Mouse (Mus musculus) kidney, postnatal 25 days (tissue): ENCODE data around the gene Fam19a3.
"Not testable (repeated sequence)": the region's sequence is repeated elsewhere in the genome, so short reads cannot be mapped to it uniquely, and the experiment has no call there.

Experiments used
- DNase-seq, 2 experiments: peaks; one replicate each; pipeline ENCODE4 v3.0.0; 2021; ENCODE audit warnings: mixed read lengths in 2 of 2

Fam19a3 gene

DNA sequence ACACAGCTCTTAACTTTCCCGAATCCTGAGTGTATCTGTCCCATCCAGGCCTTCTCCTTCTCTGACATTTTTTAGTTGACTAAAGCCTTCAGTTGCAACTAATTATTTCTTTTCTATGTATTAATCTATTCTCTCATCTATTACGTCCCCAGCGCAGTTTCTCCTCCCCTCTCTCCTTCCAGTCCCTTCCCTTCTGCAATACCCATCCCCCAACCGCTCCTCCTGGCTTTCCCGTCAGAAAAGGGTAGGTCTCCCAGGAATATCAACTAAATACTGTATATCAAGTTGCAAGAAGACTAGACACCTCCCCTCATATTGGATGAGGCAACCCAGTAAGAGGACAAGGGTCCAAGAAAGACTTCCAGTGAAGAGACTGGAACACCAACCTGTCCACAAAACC, 22.8 kb downstream of the Fam19a3 start:
- no peak for DNase-seq

- peak; percentile 68 for DNase-seq
These were observed 23.2 kb downstream of the Fam19a3 start for GRCm38 (mm10) chr3:104758406-104758805.

DNA sequence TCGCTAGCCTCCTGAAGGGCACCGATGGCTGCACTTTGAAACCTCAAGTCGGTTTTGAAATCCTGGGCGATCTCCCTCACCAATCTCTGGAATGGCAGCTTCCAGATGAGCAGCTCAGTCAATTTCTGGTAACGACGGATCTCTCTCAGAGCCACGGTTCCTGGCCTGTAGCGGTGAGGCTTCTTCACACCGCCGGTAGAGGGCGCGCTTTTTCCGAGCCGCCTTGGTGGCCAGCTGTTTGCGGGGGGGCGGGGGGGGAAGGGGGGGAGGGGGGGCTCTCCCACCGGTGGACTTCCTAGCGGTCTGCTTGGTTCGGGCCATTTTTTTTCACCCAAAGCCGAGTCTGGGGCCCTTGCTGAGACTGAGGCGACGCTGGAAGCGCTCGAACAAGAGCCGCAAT, 28.8 kb downstream of the Fam19a3 start:
- not testable (repeated sequence) for DNase-seq

DNA sequence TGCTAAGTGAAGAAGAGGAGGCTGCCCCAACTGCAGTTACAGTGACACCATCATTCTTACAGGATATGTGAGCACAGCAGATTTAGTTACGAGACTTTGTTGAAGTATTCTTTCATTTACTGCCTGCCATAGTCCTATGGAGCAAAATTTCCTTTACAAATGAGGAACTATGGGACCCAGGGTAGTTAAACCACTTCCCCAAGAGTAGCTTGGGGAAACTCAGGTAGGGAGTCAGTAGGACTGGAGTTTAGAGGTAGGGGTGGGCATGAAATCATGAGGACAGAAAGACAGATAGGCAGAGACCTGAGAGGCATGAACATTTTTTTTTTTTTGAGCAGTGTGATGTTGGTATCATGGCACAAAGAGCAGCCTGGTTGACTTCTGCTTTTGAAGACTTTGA, 37.8 kb downstream of the Fam19a3 start:
- no peak for DNase-seq

- no peak for DNase-seq
These were observed 38.5 kb downstream of the Fam19a3 start for GRCm38 (mm10) chr3:104743161-104743560.

DNA sequence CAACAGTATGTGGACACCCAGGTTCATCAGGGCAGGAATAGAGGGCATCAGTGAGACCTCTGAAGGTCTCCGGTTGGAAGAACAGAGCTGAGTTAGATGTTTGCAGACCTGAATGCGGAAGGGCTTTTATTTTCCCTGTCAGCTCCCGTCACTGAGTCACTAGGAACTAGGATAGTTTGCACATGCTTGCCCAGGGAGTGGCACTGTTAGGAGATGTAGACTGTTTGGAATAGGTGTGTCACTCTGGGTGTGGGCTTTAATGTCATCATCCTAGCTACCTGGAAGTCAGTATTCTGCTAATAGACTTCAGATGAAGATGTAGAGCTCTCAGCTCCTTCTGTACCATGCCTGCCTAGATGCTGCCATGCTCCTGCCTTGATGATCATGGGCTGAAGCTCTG, 39.7 kb downstream of the Fam19a3 start:
- DNase-seq, result no peak

DNA sequence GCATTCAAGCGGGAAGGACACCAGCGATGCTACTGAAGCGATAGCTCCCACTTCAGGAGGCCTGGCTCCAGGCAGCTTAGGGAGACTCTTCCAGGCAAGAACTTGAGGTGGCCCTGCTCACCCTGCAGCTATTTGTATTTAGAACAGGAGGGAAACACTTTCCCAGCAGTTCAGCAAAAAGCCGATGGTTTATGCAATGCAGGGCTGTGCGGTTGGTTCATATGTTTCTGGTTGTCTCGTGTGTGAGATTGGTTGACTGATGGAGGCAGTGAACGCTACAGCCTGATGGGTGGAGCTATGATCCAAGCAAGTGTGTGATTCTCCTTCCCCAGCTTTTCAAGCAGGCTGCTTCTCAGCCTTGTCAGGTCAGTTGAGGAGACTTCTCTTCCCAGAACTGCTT, 47.0 kb downstream of the Fam19a3 start:
- DNase-seq, result no peak

- no peak for DNase-seq
These were observed 48.7 kb downstream of the Fam19a3 start for GRCm38 (mm10) chr3:104732907-104733306.

DNA sequence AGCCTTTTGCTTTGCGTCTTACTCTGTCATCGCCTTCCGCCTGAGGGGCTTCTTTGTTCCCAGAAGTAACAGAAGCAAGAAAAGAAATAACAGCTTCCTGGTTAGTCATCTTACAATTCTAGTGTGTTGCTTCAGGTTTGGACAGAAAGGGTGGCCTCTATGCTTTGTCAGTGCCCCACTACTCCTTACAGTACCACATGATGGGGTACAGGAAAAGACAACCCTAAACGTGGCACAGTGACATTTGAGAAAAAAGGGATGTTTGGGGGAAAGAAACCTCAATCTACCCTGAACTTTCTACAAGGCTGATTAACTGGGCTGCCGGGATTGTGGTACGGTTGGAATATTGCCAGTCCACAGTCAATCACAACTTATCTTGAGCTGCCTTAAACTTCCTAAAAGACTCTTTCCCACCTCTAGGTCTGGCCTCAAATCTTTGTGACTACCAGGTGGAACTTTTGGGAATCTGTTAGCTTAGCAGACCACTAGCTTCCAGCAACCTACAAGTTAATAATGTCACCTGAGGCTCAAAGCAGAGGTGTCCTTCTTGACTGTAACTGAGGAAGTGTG, 52.3 kb downstream of the Fam19a3 start:
- DNase-seq, result no peak
